Comparison of ENCODE assay signal across 8 mouse cellular contexts in genomic region chr11:69804972-69805909, GRCm38 (mm10). TPM values are rescaled to one million over a fixed set of nuclear protein-coding genes. Genes with fewer than 3 reads are reported as not detected.
DNase-seq lines count a peak whose midpoint lies in the region; ATAC-seq and TF ChIP-seq lines count a peak whose summit lies in the region.

Tmem102 (minus strand) TSS chr11:69805624.

- intact Hi-C loops in gastrocnemius, postnatal 36 days (cut with DNase I) = loop anchor here (5.0 kb wide), 3 partner anchors 32 to 72 kb away; partner anchors contain the start of genes Nlgn2, Slc35g3, Tmem256 and Tmem95

- no peak within 1 kb of the TSS for H3K9ac ChIP-seq in embryonic facial prominence, embryonic 11.5 days (replicated peaks; ENCODE audit: low read length)
- H3K9ac ChIP-seq in intestine, postnatal 0 days (ENCODE audit: low read depth, low read length) = peak within 1 kb of the TSS; percentile 46

- peak; percentile 90 for DNase-seq in ES-CJ7 (ENCODE audit: low read depth, low spot score)
- DNase-seq in embryonic facial prominence, embryonic 11.5 days (ENCODE audit: low spot score) = no peak
- peak; percentile 85 to 90 for DNase-seq in lung, adult 18-20 months
- DNase-seq in testis, postnatal 14 days (ENCODE audit: low spot score) = peak; percentile 53
- DNase-seq in left cerebral cortex, adult 11 months (ENCODE audit: low spot score) = no peak
- no peak for DNase-seq in gastrocnemius, postnatal 36 days
- no peak for DNase-seq in adrenal gland, adult 8-10 months

- peak; percentile 24; the same call in 1 of the 2 replicates for TF ChIP-seq CTCF in intestine, postnatal 0 days (IDR thresholded peaks at IDR 0.05; ENCODE audit: low read depth)

- H3K4me3 ChIP-seq in embryonic facial prominence, embryonic 11.5 days (ENCODE audit: low read depth, low read length) = no peak within 1 kb of the TSS
- H3K4me3 ChIP-seq in intestine, postnatal 0 days (ENCODE audit: low read depth, low read length) = peak within 1 kb of the TSS; percentile 55

- WGBS in embryonic facial prominence, embryonic 11.5 days = 5% methylated on average over 29 of the region's 29 CpGs
- WGBS in intestine, postnatal 0 days = 12% methylated on average over 29 of the region's 29 CpGs

- H3K36me3 ChIP-seq in embryonic facial prominence, embryonic 11.5 days (replicated peaks; ENCODE audit: control insufficient read depth, insufficient read depth, low read depth, low read length) = no peaks in the 10 kb centered on the region
- H3K36me3 ChIP-seq in intestine, postnatal 0 days (ENCODE audit: control insufficient read depth, insufficient read depth) = no peaks in the 10 kb centered on the region

- ATAC-seq in embryonic facial prominence, embryonic 11.5 days (replicated peaks; ENCODE audit: insufficient number of reproducible peaks, low FRiP score, low TSS enrichment, low read depth) = no peak
- ATAC-seq in intestine, postnatal 0 days = peak; percentile 64

- H3K4me2 ChIP-seq in embryonic facial prominence, embryonic 11.5 days (ENCODE audit: low read depth, low read length) = peak within 1 kb of the TSS; percentile 94
- peak within 1 kb of the TSS; percentile 90 for H3K4me2 ChIP-seq in intestine, postnatal 0 days (replicated peaks; ENCODE audit: low read depth)

- peaks cover 15% of the 10 kb centered on the region for H3K4me1 ChIP-seq in embryonic facial prominence, embryonic 11.5 days (ENCODE audit: control insufficient read depth, insufficient read depth, low read length)
- peaks cover 13% of the 10 kb centered on the region; the same call in 1 of the 2 replicates for H3K4me1 ChIP-seq in intestine, postnatal 0 days (replicated peaks; ENCODE audit: control insufficient read depth, insufficient read depth, low read length)

- no peak within 1 kb of the TSS for H3K27ac ChIP-seq in embryonic facial prominence, embryonic 11.5 days (replicated peaks; ENCODE audit: low read depth, low read length)
- peak within 1 kb of the TSS; percentile 55 for H3K27ac ChIP-seq in intestine, postnatal 0 days (ENCODE audit: low read depth, low read length)

- H3K27me3 ChIP-seq in embryonic facial prominence, embryonic 11.5 days (ENCODE audit: control insufficient read depth, insufficient read depth, low read length) = peaks cover 38% of the 10 kb centered on the region
- H3K27me3 ChIP-seq in intestine, postnatal 0 days (replicated peaks; ENCODE audit: control insufficient read depth, insufficient read depth, low read length) = peaks cover 12% of the 10 kb centered on the region; the same call in 1 of the 2 replicates

- H3K9me3 ChIP-seq in embryonic facial prominence, embryonic 11.5 days (replicated peaks; ENCODE audit: control insufficient read depth, low read length) = no peaks in the 10 kb centered on the region; the same call in 1 of the 2 replicates
- no peaks in the 10 kb centered on the region for H3K9me3 ChIP-seq in intestine, postnatal 0 days (ENCODE audit: control insufficient read depth)

RNA-seq across cellular contexts. Expression of gene Tmem102, which starts in this region (rescaled TPM):
- 2.1 and 2.8 TPM in 2 replicates for polyA plus RNA-seq in embryonic facial prominence, embryonic 11.5 days (2014; fragmentation: Nextera tagmentation; extraction: Ambion mirVana)
- 58.0 and 59.4 TPM in 2 replicates for polyA plus RNA-seq in intestine, postnatal 0 days (2015; fragmentation: Nextera tagmentation; extraction: Ambion mirVana)
- under 1 TPM; 0.12 to 0.20 TPM for total RNA-seq in gastrocnemius, postnatal 36 days (2021)
- 1 to 10 TPM in 1 of 4 experiments, under 1 TPM in 3; 0.45 to 1.1 (median 0.72) TPM for total RNA-seq in adrenal gland, adult 8-10 months (2022)

Comparison
In these comparisons a context has a peak if more than half of its experiments do, and no peak if none do; other contexts are left out.
1. RNA of gene Tmem102 (polyA plus RNA-seq): 58.0 to 59.4 TPM in intestine, postnatal 0 days; 2.1 to 2.8 TPM in embryonic facial prominence, embryonic 11.5 days; every median in the first group is over 10 times any median in the second.
2. DNase-seq: peak in ES-CJ7 (single experiment), lung, adult 18-20 months (2 of 2) and testis, postnatal 14 days (single experiment); none in embryonic facial prominence, embryonic 11.5 days (single experiment), left cerebral cortex, adult 11 months (single experiment), gastrocnemius, postnatal 36 days (0 of 2) and adrenal gland, adult 8-10 months (single experiment).